Mouse (Mus musculus) heart, embryonic 11.5 days (tissue): ENCODE measurements around the gene Tacc2. TPM values are rescaled to one million over a fixed set of nuclear protein-coding genes. Genes with fewer than 3 reads are reported as not detected.
"Not testable (repeated sequence)": the region's sequence is repeated elsewhere in the genome, so short reads cannot be mapped to it uniquely, and the experiment has no call there.

Source experiments
- ATAC-seq: fragments of 200-750 bp; cut with Nextera tagmentation; replicated peaks from 2 replicates; pipeline ENCODE4 v1.8.0; 2017; ENCODE audit warnings: moderate library complexity; ENCODE audit not compliant: insufficient number of reproducible peaks, low FRiP score, low TSS enrichment
- H3K27ac ChIP-seq: fragments of 300-500 bp; sonication (generic); 2 replicates; pipeline ENCODE4 v1.5.1; 2014; ENCODE audit warnings: mild to moderate bottlenecking, low read depth, low read length
- H3K27me3 ChIP-seq: fragments of 300-500 bp; sonication (generic); 2 replicates; pipeline ENCODE4 v1.6.1; 2014; ENCODE audit warnings: mild to moderate bottlenecking, low read length, mixed read lengths; ENCODE audit not compliant: control insufficient read depth, insufficient read depth
- H3K36me3 ChIP-seq: fragments of 300-500 bp; sonication (generic); 2 replicates; pipeline ENCODE4 v1.6.1; 2014; ENCODE audit warnings: mild to moderate bottlenecking, low read length, moderate library complexity, mixed read lengths; ENCODE audit not compliant: control insufficient read depth, insufficient read depth
- H3K4me1 ChIP-seq: fragments of 300-500 bp; sonication (generic); 2 replicates; pipeline ENCODE4 v1.6.1; 2014; ENCODE audit warnings: low read length; ENCODE audit not compliant: control insufficient read depth, insufficient read depth
- H3K4me2 ChIP-seq: fragments of 300-500 bp; sonication (generic); 2 replicates; pipeline ENCODE4 v1.6.1; 2014; ENCODE audit warnings: mild to moderate bottlenecking, moderate library complexity
- H3K4me3 ChIP-seq: fragments of 300-500 bp; sonication (generic); 2 replicates; pipeline ENCODE4 v1.5.1; 2014; ENCODE audit warnings: low read depth, low read length
- H3K9ac ChIP-seq: fragments of 300-500 bp; sonication (generic); 2 replicates; pipeline ENCODE4 v1.6.1; 2014; ENCODE audit warnings: mild to moderate bottlenecking, low read depth, low read length, moderate library complexity
- H3K9me3 ChIP-seq: fragments of 300-500 bp; sonication (generic); replicated peaks from 2 replicates; pipeline ENCODE4 v1.6.1; 2016; ENCODE audit warnings: low read length; ENCODE audit not compliant: control insufficient read depth
- WGBS: fragments of 180-500 bp; shearing (Covaris S2); extraction: QIAGEN DNeasy Blood & Tissue Kit; methylation state at CpG from one replicate; pipeline ENCODE4 v1.1.7; 2014; ENCODE audit not compliant: insufficient replicate concordance; 5-methylcytosine and 5-hydroxymethylcytosine counted together
- polyA plus RNA-seq: library from polyadenylated mRNA; unstranded; fragments of >200 nt; fragmentation: Nextera tagmentation; extraction: Ambion mirVana; gene quantifications from 2 replicates; pipeline ENCODE4 v1.2.1, GENCODE M21; 2014

The Tacc2 gene
- polyA plus RNA-seq, 1 experiment from 2014 or later = 42.2 TPM

- 9% methylated on average over 10 of the region's 10 CpGs for WGBS
- peak overlapping the region; percentile 39 for H3K4me3 ChIP-seq
- peak overlapping the region; percentile 73 for H3K4me2 ChIP-seq
- no peak for ATAC-seq
- no peaks in the 10 kb centered on the region for H3K36me3 ChIP-seq
- no peaks in the 10 kb centered on the region for H3K27me3 ChIP-seq
- no peaks in the 10 kb centered on the region for H3K9me3 ChIP-seq
- H3K4me1 ChIP-seq = no peaks in the 10 kb centered on the region
- peak overlapping the region; percentile 68 for H3K9ac ChIP-seq
- no peak overlapping the region for H3K27ac ChIP-seq
Observed at GRCm38 (mm10) chr7:130576981-130577380, 257 bp upstream of the Tacc2 start.

- no peaks in the 10 kb centered on the region for H3K36me3 ChIP-seq
- no peak overlapping the region for H3K4me3 ChIP-seq
- H3K27me3 ChIP-seq = no peaks in the 10 kb centered on the region
- no peaks in the 10 kb centered on the region for H3K9me3 ChIP-seq
- 91% methylated on average over 2 of the region's 2 CpGs for WGBS
- no peak overlapping the region for H3K4me2 ChIP-seq
- ATAC-seq = no peak
- no peaks in the 10 kb centered on the region for H3K4me1 ChIP-seq
- no peak overlapping the region for H3K9ac ChIP-seq
- H3K27ac ChIP-seq = no peak overlapping the region
Observed at GRCm38 (mm10) chr7:130578066-130578465, 828 bp downstream of the Tacc2 start.

- WGBS = 82% methylated on average over 5 of the region's 5 CpGs
- Histone ChIP-seq H3K27ac (no peak overlapping the region), H3K27me3 (no peaks in the 10 kb centered on the region), H3K4me1 (no peaks in the 10 kb centered on the region), H3K9ac (no peak overlapping the region), H3K9me3 (no peaks in the 10 kb centered on the region), H3K36me3 (no peaks in the 10 kb centered on the region), H3K4me2 (no peak overlapping the region), H3K4me3 (no peak overlapping the region)
- ATAC-seq = no peak
Observed at GRCm38 (mm10) chr7:130578607-130579006, 1.4 kb downstream of the Tacc2 start.

- Histone ChIP-seq H3K27me3 (no peaks in the 10 kb centered on the region), H3K9me3 (no peaks in the 10 kb centered on the region), H3K4me1 (no peaks in the 10 kb centered on the region), H3K4me3 (no peak overlapping the region), H3K36me3 (no peaks in the 10 kb centered on the region), H3K4me2 (no peak overlapping the region), H3K9ac (no peak overlapping the region), H3K27ac (no peak overlapping the region)
- WGBS = 74% methylated on average over 2 of the region's 2 CpGs
- no peak for ATAC-seq
Observed at GRCm38 (mm10) chr7:130586521-130587072, 9.4 kb downstream of the Tacc2 start.

- ATAC-seq = no peak
- no peaks in the 10 kb centered on the region for H3K27me3 ChIP-seq
- H3K9ac ChIP-seq = no peak overlapping the region
- H3K4me1 ChIP-seq = no peaks in the 10 kb centered on the region
- no peak overlapping the region for H3K4me2 ChIP-seq
- no peaks in the 10 kb centered on the region for H3K9me3 ChIP-seq
- no peak overlapping the region for H3K4me3 ChIP-seq
- 61% methylated on average over 13 of the region's 13 CpGs for WGBS
- H3K36me3 ChIP-seq = no peaks in the 10 kb centered on the region
- no peak overlapping the region for H3K27ac ChIP-seq
Observed at GRCm38 (mm10) chr7:130590081-130590828, 13.0 kb downstream of the Tacc2 start.

- H3K4me3 ChIP-seq = no peak overlapping the region
- no peaks in the 10 kb centered on the region for H3K9me3 ChIP-seq
- WGBS = 67% methylated on average over 8 of the region's 8 CpGs
- no peak overlapping the region for H3K4me2 ChIP-seq
- H3K4me1 ChIP-seq = no peaks in the 10 kb centered on the region
- H3K36me3 ChIP-seq = no peaks in the 10 kb centered on the region
- no peak for ATAC-seq
- no peak overlapping the region for H3K9ac ChIP-seq
- no peaks in the 10 kb centered on the region for H3K27me3 ChIP-seq
- no peak overlapping the region for H3K27ac ChIP-seq
Observed at GRCm38 (mm10) chr7:130590845-130591437, 13.7 kb downstream of the Tacc2 start.

- not testable (repeated sequence) for H3K27me3 ChIP-seq, ATAC-seq, H3K4me1 ChIP-seq, H3K9me3 ChIP-seq, H3K4me2 ChIP-seq, H3K4me3 ChIP-seq, H3K27ac ChIP-seq, H3K9ac ChIP-seq, H3K36me3 ChIP-seq
- WGBS = no CpG with 5 or more reads among the region's 11 CpGs
Observed at GRCm38 (mm10) chr7:130592975-130593374, 15.7 kb downstream of the Tacc2 start.

- not testable (repeated sequence) for H3K36me3 ChIP-seq, H3K4me1 ChIP-seq, H3K4me2 ChIP-seq, H3K27me3 ChIP-seq, H3K9me3 ChIP-seq, H3K4me3 ChIP-seq, H3K9ac ChIP-seq, H3K27ac ChIP-seq
- 0 out of 2 replicates have a peak, but pooled peaks have one; percentile 49 for ATAC-seq
- WGBS = 87% methylated on average over 6 of the region's 11 CpGs
Observed at GRCm38 (mm10) chr7:130593375-130594239, 16.4 kb downstream of the Tacc2 start.
